Mouse (Mus musculus) activated CD4-positive, CD25-positive, alpha-beta regulatory T cell, adult 9 weeks (primary cell): ENCODE results near the gene Ier3. TPM values are rescaled to one million over a fixed set of nuclear protein-coding genes. Genes with fewer than 3 reads are reported as not detected.

ENCODE experiments used
- polyA plus RNA-seq: library from polyadenylated mRNA; unstranded; fragments of 100-300 nt; shearing (Covaris generic); gene quantifications from one replicate; pipeline ENCODE4 v1.2.1, GENCODE M21; 2017

The Ier3 gene
- 0.89 TPM for polyA plus RNA-seq

DNA sequence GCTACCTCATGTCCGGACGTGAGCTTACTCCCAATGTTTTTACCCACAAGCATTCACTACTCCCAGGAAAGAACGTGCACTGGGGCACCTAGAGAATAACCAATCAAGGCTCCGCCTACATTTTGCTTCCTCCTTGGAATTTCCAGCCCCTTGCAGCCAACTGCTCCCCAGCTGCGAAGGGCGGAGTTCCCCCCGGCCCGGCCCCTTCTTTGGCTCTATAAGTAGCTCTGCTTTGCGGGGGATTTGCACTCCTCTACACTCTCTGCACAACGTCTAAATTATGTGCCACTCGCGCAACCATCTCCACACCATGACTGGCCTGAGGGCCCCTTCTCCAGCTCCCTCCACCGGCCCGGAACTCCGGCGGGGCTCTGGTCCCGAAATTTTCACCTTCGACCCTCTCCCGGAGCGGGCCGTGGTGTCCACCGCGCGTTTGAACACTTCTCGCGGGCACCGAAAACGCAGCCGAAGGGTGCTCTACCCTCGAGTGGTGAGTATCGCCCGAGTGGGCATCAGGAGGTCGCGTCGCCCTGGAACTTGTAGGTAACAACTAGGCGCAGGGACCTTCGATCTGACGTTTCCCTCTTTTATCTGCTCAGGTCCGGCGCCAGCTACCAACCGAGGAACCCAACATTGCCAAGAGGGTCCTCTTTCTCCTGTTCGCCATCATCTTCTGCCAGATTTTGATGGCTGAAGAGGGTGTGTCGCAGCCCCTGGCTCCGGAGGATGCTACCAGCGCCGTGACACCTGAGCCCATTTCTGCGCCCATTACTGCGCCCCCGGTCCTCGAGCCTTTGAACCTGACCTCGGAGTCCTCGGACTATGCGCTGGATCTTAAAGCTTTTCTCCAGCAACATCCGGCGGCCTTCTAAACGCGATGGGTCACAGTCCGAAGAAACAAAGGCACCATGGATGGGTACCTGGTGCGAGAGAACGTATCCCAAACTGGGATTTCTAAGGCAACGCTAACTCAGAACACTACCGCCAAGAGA, at the start of gene Ier3:
Gene Ier3 (plus strand): TSS at position 246 of the 992 bp plus-strand sequence.

DNA sequence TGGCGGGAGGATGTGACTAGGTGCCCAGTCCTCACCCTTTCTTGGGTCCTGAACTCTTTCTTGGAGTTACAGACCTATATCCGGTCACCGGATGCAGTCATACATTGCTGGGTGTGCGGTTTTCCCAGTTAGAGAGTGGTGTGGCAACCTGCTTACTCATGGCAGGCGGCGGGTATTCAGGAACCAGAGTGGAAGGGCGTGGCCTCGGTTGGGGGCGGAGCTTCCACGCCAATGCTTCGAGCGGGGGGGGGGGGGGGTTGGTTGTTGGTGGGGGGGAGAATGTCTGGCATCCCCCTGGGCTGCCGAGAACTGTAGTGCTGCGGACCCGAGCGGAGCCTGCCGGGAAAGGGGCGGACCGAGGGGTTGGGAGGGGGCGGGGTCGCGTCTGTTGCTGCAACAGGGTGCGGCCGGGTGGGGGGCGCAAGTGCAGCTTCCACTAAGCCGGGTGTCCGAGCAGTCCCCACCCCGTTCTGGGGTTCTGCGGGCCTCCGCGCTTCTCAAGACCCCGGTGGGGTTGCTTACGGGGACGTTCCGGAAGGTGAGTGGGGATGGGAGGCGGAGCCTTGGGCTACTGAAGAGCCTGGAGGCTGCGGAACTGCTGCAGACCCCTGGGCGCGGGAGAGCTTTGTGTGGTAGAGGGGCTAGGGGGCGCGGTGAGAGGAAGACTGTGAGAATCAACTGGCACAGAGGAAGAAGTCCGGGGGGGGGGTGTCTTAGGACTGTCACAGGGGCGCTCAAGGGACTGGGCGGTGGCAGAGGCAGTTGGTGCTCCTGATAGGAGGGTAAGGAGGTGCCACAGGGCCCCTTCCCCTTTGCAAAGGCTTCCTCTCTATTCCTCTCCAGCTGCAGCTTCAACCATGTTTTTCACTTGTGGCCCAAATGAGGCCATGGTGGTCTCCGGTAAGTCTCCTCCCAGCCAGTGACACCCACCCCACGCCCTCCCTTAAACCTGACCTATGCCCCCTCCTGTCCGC, 1.8 kb downstream of the Ier3 start, which contains the start of gene Flot1:
Gene Flot1 (plus strand): TSS at position 267 of the 974 bp plus-strand sequence.

DNA sequence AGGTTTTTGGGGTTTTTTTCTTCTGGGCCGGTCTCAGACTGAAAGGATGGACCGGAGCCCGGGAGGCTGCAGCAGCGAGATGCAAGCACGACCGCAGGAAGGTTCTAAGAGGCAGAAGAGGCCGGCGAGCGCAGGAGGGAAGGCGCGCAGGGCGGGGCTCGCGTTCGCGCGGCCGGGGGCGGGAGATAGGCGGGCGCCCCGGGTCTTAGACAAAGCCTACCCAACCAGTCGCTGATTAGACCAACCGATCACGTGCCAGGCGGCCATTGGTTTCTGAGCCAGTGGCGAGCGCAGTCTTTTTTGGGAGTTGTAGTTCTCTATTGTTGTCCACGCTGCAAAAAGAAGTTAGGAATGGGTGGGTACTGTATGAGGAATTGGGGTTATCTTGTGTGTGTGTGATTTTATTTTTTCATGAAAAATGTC, 16.6 kb downstream of the Ier3 start, which contains the start of gene Tubb5:
Gene Tubb5 (minus strand): TSS at position 185 of the 423 bp plus-strand sequence.

DNA sequence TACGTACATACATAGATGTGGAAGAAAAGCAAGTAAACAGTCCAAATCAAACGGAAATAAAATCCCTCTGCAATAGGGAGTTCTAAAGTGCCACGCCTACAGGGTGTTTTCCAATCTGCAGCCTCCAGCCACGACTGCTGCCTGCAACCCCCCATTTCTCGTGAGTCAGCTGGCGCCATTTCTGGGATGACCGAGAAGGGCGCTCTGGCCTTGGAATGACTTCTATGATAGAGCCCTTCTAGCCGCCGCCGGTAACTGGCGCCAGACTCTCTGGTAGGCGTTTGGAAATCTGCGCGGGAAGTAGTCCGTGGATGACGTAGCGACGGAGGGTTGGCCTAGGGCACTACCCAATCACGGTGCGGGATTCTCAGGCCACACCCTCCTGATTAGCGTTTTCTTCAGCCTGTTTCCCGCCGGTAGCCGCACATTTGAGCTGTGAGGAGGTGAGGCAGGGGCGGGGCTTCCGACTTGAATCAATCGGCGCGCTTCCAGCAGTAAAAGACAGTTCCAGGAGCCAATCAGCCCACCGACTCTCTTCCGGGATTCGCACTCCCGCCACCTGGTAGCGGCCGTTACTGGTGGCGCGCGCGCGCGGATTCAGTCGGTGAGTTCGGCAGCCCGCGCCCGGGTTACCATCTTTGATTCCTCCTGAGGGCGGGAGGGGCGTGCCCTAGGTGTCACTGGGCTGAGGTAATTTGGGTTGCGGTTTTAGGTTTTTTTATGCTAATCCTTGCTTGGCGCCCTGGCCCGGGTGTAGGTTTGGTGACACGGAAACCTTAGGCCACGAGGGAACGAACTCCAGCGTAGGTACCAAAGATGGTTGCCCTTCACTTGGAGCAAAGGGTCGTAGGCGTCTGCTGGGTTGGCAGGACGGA, 19.8 kb downstream of the Ier3 start, which contains the start of gene Mdc1:
Gene Mdc1 (plus strand): TSS at position 440 of the 875 bp plus-strand sequence.

DNA sequence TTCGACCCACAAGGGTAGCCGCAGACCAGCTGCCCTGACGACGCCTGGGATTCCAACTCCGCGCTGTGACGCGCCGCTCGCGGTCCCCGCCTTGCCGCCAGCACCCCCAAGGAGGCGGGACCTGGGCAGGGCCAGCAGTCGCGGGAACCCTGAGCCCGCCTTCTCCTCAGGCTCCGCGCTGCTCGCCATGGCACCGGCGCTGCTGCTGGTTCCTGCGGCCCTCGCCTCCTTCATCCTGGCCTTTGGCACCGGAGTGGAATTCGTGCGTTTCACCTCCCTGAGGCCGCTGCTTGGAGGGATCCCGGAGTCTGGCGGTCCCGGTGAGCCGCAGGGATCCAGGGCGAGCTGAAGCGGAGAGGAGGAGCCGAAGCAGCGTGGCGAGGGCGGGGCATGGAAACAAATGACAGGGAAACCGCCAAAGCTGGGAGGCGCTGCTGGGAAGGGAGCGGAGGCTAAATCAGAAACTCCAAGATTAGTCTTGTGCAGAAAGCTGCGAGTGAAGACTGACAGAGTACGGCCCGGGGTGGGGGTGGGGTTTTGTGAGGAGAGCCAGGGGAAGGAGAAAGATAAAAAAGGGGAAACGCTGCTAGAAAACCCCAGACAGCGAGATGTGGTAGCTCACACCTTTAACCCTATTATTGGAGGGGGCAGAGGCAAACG, 39.8 kb downstream of the Ier3 start, which contains the start of gene Nrm:
Gene Nrm (plus strand): TSS at position 121 of the 660 bp plus-strand sequence.

DNA sequence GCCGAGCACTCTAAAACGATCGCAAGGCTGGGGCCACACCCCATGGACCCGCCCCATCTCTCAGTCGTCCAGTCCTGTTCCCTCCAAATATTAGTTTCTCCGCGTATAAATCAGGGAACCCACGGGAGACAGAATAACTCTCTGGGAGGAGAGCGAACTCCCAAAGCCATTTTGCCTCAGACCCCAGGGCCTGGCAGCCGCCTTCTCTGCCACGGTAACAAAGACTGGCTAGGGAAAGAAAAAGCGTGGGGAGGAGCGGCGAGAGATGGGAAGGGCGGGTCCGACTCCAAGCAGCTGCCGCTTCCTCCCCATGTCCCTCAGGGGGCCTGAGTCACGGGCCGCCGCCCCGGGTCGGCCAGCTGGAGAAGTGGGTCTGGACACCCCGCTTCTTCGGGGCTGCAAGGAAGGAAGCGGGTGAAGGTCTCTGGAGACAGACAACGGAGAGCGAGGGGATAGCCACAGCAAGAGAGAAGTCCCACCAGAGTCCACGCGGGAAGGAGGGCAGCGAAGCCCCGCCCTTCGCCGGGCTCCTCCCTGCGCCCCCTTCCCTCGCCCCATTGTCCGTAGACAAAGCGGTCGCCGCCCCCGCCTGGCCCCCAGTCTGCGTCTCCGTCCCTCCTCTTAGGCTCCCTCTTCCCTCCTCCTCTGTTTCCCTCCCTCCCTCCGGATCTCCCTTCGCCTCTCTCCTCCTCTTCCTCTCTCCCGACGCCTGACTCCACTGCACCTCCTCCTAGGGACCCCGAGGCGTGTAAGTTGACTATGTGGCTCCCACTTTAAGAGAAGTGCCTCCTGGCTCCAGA, 44.2 kb downstream of the Ier3 start, which contains the start of gene Ppp1r18:
Gene Ppp1r18 (plus strand): TSS at position 113 of the 800 bp plus-strand sequence.

Other genes with a start within 250 kb of the Ier3 start
- not detected for gene Sfta2, start 220.1 kb upstream of the Ier3 start, polyA plus RNA-seq
- gene Gm9573, start 195.0 kb upstream of the Ier3 start, polyA plus RNA-seq, result not detected
- gene Mucl3, start 178.0 kb upstream of the Ier3 start, polyA plus RNA-seq, result 0.21 TPM
- gene Vars2, start 154.1 kb upstream of the Ier3 start, polyA plus RNA-seq, result 35.4 TPM
- gene Gtf2h4, start 147.9 kb upstream of the Ier3 start, polyA plus RNA-seq, result 29.3 TPM
- 4.8 TPM for gene Ddr1, start 117.1 kb upstream of the Ier3 start, polyA plus RNA-seq
- 48.6 TPM for gene Flot1, start 1.5 kb downstream of the Ier3 start, polyA plus RNA-seq
- 154 TPM for gene Tubb5, start 16.6 kb downstream of the Ier3 start, polyA plus RNA-seq
- 17.8 TPM for gene Mdc1, start 19.8 kb downstream of the Ier3 start, polyA plus RNA-seq
- 27.3 TPM for gene Nrm, start 39.6 kb downstream of the Ier3 start, polyA plus RNA-seq
- gene Ppp1r18, start 43.9 kb downstream of the Ier3 start, polyA plus RNA-seq, result 596 TPM
- gene Dhx16, start 58.1 kb downstream of the Ier3 start, polyA plus RNA-seq, result 28.1 TPM
- 28.9 TPM for gene 2310061I04Rik, start 75.7 kb downstream of the Ier3 start, polyA plus RNA-seq
- gene Atat1, start 88.4 kb downstream of the Ier3 start, polyA plus RNA-seq, result 28.4 TPM
- 77.6 TPM for gene Mrps18b, start 94.7 kb downstream of the Ier3 start, polyA plus RNA-seq
- 62.6 TPM for gene Ppp1r10, start 94.8 kb downstream of the Ier3 start, polyA plus RNA-seq
- gene Abcf1, start 148.1 kb downstream of the Ier3 start, polyA plus RNA-seq, result 162 TPM
- 16.1 TPM for gene Gnl1, start 158.2 kb downstream of the Ier3 start, polyA plus RNA-seq
- 20.4 TPM for gene Prr3, start 158.6 kb downstream of the Ier3 start, polyA plus RNA-seq
- gene H2-T24, start 198.9 kb downstream of the Ier3 start, polyA plus RNA-seq, result 27.0 TPM
- gene H2-T23, start 211.2 kb downstream of the Ier3 start, polyA plus RNA-seq, result 848 TPM
- gene H2-T22, start 221.1 kb downstream of the Ier3 start, polyA plus RNA-seq, result 263 TPM
- gene Gm6034, start 221.3 kb downstream of the Ier3 start, polyA plus RNA-seq, result 0.56 TPM
- gene Gm11127, start 236.7 kb downstream of the Ier3 start, polyA plus RNA-seq, result not detected